Mouse (Mus musculus): ENCODE results near the gene Gm21833.
"Not testable (repeated sequence)": the region's sequence is repeated elsewhere in the genome, so short reads cannot be mapped to it uniquely, and the experiment has no call there.

The Gm21833 gene

DNA sequence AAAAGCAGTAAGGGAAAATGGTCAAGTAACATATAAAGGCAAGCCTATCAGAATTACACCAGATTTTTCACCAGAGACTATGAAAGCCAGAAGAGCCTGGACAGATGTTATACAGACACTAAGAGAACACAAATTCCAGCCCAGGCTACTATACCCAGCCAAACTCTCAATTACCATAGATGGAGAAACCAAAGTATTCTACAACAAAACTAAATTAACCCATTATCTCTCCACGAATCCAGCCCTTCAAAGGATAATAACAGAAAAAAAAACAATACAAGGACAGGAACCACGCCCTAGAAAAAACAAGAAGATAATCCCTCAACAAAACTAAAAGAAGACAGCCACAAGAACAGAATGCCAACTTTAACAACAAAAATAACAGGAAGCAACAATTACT, at the start of gene Gm21833:
Gene Gm21833, plus strand, starts transcription at position 301 of the 400 bp plus-strand sequence.
- not testable (repeated sequence) for DNase-seq (ENCODE audit: low spot score)

DNA sequence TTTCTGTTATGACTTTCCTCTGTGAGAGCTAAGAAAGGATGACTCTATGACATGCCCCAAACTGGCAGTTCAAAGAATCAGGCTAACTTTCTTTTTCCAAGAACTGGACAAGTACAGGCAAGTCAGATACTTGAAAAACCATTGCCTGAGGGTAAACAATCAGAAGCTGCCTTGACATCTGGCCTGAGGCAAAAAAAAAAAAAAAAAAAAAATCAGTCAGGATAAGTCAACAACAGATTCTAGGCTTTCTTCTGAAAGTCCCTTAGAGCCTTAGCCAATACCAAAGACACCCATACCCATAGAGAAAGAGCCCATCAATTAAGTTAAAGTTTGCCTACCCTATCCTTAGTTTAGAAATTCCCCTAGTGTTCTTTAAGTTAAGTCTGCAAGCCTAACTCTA, 38.7 kb upstream of the Gm21833 start:
- DNase-seq (ENCODE audit: low spot score): no peak

DNA sequence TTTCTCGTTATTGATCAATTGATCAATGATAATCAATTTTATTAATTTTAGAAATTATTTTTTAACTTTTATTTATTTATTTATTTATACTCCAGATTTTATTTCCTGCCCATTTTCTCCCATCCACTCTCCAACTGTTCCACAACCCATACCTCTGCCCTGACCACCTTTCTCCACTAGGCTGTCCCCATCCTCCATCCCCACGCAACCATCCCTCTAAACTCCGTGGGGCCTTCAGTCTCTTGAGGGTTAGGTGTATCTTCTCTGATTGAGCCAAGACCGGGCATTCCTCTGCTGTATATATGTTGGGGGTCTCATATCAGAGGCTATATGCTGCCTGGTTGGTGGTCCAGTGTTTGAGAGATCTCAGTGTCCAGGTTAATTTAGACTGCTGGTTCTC, 31.7 kb upstream of the Gm21833 start:
- DNase-seq (ENCODE audit: low spot score): no peak

DNA sequence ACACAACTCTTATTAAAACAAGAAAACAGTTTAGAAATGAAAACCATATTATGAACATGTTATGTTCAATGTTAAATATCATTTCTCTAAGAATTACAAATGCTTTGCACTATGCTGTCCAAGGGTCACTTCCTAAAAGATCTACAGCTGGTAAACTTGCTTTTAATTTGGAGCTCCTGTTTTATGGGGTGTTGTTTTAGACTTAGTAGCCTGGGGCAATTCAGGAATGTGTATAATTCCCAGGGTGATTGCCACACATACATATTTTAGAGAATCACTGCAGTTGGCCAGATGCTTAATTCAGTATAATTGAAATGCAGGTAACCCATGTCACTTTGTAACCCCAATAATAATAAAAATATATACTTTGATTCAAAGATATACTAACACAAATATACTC, 12.9 kb upstream of the Gm21833 start:
- DNase-seq (ENCODE audit: low spot score): no peak

DNA sequence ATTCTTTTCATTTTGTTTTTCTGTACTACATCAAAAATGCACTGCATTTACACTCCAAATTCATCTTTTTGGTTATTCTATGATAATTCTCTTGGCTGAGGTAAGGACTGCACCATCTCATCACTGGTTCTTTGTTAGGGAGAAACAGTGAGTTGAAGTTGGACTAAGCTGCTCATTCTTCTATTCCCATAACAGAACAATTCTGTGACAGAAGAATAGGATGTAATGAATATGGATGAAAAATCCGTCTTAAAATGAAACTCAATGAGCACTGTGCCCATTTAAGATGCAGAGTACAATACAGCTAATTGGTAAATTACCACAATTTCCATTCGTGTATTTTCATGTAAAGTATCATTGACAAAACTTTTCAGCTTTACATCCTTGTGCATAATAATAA, 11.6 kb upstream of the Gm21833 start:
- DNase-seq (ENCODE audit: low spot score): no peak

DNA sequence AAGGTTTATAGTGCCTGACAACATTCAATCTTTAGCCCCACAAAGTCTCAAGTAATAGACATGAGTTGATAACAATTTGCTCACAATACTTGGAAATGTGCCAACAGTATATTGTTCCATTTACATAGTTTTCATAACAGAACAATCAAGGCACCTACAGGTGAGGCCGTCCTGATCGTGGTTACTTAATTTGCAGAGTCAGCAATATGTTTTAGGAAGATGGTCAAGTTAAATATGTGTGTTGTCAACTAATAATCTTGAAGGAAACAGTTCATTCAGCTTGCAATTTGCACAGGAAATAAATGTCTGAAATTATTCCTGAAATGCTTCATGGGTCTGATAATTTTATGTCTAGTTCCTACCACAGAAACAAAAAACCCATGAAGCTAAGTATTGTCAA, 27.6 kb downstream of the Gm21833 start:
- no peak for DNase-seq (ENCODE audit: low spot score)

DNA sequence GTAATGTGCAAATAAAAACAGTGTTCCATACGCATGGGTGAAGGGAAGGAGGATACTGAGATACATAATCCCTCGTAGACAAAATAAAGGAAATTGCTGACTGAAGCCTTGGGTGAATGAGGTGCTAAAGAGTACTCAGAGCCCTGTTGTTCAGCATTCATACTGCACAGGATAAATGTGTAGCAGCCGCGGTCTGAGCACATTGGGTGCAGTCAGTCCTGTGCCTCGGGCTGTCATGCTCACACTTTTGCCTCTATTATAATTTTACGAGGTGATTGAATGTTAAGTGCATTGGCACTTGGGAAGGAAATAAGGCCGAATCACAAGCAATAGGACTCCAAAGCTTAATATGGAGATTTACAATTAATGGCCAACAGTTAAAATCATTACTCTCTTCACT, 36.4 kb downstream of the Gm21833 start:
- DNase-seq (ENCODE audit: low spot score): no peak

Data from ovary, postnatal 14 days (tissue).